Mouse (Mus musculus): ENCODE measurements around the gene Dus3l. TPM values are rescaled to one million over a fixed set of nuclear protein-coding genes. Genes with fewer than 3 reads are reported as not detected.

Gene Dus3l
- polyA plus RNA-seq, 1 experiment = 40.1 TPM

DNA sequence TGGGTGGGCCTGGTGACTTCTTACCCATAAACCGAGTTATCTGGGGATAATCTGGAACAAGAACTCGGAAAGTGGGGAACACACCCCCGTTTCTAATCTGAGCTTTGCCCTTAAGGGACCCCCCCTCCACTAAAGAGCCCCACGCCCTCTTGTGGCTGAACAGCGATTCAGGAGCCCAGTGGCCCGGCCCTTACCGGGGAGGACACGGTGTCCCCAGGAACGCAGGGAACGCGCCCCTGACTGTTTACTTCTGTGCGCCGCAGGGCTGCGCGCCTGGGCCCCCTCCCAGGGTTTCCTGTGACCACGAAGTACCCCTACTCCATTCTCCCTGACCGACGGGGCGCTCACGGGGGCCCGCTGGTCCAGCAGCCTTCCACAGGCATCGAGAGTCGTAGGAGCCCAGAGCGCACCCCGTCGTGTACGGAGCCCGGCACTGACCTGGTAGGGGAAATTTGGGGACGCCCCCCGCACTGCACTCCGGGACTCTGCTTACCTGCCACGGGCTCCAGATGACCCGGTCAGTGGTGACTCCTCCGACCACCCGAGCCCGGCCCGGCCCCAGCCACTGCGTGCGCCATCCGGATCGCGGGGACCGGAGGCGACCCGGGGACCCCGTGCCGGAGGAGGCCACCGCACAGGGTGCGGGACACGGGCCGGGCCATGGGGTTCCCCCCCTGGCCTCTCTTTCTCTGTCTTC is 7.7 kb upstream of the Dus3l start:
- H3K27me3 ChIP-seq (ENCODE audit: control insufficient read depth, insufficient read depth, insufficient read length) = peaks cover 30% of the 10 kb centered on the region
- H3K36me3 ChIP-seq (ENCODE audit: control insufficient read depth, insufficient read depth) = no peaks in the 10 kb centered on the region
- H3K4me3 ChIP-seq (ENCODE audit: insufficient read depth, poor library complexity, severe bottlenecking) = no peak overlapping the region
- peak overlapping the region; percentile 33 for H3ac ChIP-seq (ENCODE audit: control insufficient read depth, insufficient read length, low read depth)
- TF ChIP-seq MYOD1 (IDR thresholded peaks at IDR 0.05; ENCODE audit: control insufficient read depth, insufficient read length, low read depth) (no peak), FOSL1 (IDR thresholded peaks at IDR 0.05; ENCODE audit: insufficient read depth, low read length, poor library complexity, severe bottlenecking) (no peak), MAX (IDR thresholded peaks at IDR 0.05) (no peak), MYOG (IDR thresholded peaks at IDR 0.05; ENCODE audit: control insufficient read depth, extremely low read depth, insufficient read length) (no peak), CTCF (IDR thresholded peaks at IDR 0.05; ENCODE audit: control insufficient read depth, insufficient read depth, insufficient read length) (no peak), CEBPB (IDR thresholded peaks at IDR 0.05; ENCODE audit: low read depth) (no peak), USF1 (IDR thresholded peaks at IDR 0.05; ENCODE audit: low read depth) (no peak)
- H3K79me3 ChIP-seq (ENCODE audit: low read depth) = no peaks in the 10 kb centered on the region
- no peaks in the 10 kb centered on the region for H3K79me2 ChIP-seq (ENCODE audit: control insufficient read depth, insufficient read depth)

DNA sequence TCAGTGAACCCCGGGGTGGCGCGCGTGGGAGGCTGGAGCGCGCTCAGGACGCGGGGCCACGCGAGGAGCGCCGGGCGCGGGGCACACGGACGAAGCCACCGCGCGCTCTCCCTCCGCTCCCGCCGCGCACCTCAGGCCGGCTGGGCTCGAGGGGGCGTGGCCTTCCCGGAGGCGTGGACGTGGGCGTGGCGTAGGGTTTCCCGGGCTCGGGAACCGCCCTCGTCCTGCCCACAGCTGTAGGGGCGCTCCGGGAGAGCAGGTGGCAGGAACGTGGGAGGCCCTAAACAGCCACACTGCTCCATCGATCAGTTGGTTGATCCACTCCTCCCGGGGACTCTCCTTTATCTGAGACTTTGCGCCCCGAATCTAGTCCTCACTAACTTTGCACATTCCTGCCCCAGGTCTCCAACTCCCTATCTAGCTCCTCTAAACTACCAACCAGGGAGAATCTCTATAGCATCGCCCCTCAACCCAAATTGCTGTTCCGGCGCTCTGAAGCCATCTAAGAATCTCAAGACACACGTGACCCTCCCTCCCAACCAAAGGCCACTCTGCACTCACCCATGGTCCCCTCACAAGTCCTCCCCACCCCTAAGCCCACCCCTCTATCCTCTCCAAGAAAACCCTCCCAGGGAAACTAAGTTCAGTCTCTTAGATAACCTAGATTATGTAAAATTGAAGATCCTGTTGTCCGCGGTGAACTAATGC is 7.0 kb upstream of the Dus3l start, which contains the start of gene Nrtn:
TSS of gene Nrtn (minus strand) at position 115 of the 708 bp plus-strand sequence.
- TF ChIP-seq CEBPB (IDR thresholded peaks at IDR 0.05; ENCODE audit: low read depth) = no peak
- TF ChIP-seq MAX (IDR thresholded peaks at IDR 0.05) = no peak
- no peak for TF ChIP-seq USF1 (IDR thresholded peaks at IDR 0.05; ENCODE audit: low read depth)
- no peak for TF ChIP-seq MYOD1 (IDR thresholded peaks at IDR 0.05; ENCODE audit: control insufficient read depth, insufficient read length, low read depth)
- no peak for TF ChIP-seq MYOG (IDR thresholded peaks at IDR 0.05; ENCODE audit: control insufficient read depth, extremely low read depth, insufficient read length)
- no peak for TF ChIP-seq FOSL1 (IDR thresholded peaks at IDR 0.05; ENCODE audit: insufficient read depth, low read length, poor library complexity, severe bottlenecking)
- TF ChIP-seq CTCF (IDR thresholded peaks at IDR 0.05; ENCODE audit: control insufficient read depth, insufficient read depth, insufficient read length) = no peak
- Histone ChIP-seq H3ac (ENCODE audit: control insufficient read depth, insufficient read length, low read depth) (peak within 1 kb of the TSS; percentile 41), H3K79me3 (ENCODE audit: low read depth) (no peaks in the 10 kb centered on the region), H3K4me3 (ENCODE audit: insufficient read depth, poor library complexity, severe bottlenecking) (no peak within 1 kb of the TSS), H3K36me3 (ENCODE audit: control insufficient read depth, insufficient read depth) (no peaks in the 10 kb centered on the region), H3K27me3 (ENCODE audit: control insufficient read depth, insufficient read depth, insufficient read length) (peaks cover 30% of the 10 kb centered on the region), H3K79me2 (ENCODE audit: control insufficient read depth, insufficient read depth) (no peaks in the 10 kb centered on the region)

DNA sequence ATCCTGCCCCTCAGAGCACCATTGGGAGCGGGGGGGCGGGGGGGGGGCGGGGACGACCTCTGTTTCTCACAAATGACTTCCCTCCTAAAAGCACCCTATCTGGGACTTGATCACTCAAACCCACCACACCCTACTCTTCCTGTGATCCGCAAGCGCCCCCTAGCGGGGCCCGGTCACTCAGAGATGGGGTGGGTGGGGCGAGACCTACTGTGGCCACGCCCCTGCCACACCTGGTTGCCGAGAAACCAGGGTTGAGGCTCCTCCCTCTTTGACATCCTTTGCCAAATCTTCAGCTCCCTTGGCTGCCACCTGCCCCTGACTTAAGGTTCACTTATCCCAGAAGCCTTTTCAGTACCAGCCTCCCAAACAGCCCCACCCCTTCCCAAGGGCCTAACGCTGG is 6.4 kb upstream of the Dus3l start:
- TF ChIP-seq CTCF (IDR thresholded peaks at IDR 0.05; ENCODE audit: control insufficient read depth, insufficient read depth, insufficient read length) (peak; percentile 27), FOSL1 (IDR thresholded peaks at IDR 0.05; ENCODE audit: insufficient read depth, low read length, poor library complexity, severe bottlenecking) (no peak), MYOG (IDR thresholded peaks at IDR 0.05; ENCODE audit: control insufficient read depth, extremely low read depth, insufficient read length) (no peak)
- no peak overlapping the region for H3K4me3 ChIP-seq (ENCODE audit: insufficient read depth, poor library complexity, severe bottlenecking)
- no peaks in the 10 kb centered on the region for H3K79me3 ChIP-seq (ENCODE audit: low read depth)
- no peak overlapping the region for H3ac ChIP-seq (ENCODE audit: control insufficient read depth, insufficient read length, low read depth)
- H3K36me3 ChIP-seq (ENCODE audit: control insufficient read depth, insufficient read depth) = no peaks in the 10 kb centered on the region
- peaks cover 29% of the 10 kb centered on the region for H3K27me3 ChIP-seq (ENCODE audit: control insufficient read depth, insufficient read depth, insufficient read length)
- no peaks in the 10 kb centered on the region for H3K79me2 ChIP-seq (ENCODE audit: control insufficient read depth, insufficient read depth)

DNA sequence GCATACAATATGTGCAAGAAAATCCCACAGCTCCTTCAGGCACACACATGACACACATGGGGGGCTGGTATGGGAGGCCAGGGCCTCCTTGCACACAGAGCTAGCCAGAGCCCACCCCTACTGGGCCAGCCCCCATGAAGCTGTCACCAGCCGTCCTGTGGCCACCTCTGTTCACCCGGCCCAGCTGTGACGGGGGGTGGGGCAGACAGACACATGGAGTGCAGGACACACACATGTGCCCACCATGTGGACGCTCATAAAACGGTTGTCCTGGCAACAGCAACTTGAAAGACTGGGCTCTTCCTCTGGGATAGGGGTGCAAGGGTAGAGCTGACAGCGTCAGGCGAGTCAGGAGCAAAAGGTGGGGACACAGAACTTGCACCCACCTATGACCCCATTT is 5.3 kb upstream of the Dus3l start:
- H3K36me3 ChIP-seq (ENCODE audit: control insufficient read depth, insufficient read depth) = no peaks in the 10 kb centered on the region
- no peak overlapping the region for H3K4me3 ChIP-seq (ENCODE audit: insufficient read depth, poor library complexity, severe bottlenecking)
- H3K27me3 ChIP-seq (ENCODE audit: control insufficient read depth, insufficient read depth, insufficient read length) = peaks cover 20% of the 10 kb centered on the region
- no peaks in the 10 kb centered on the region for H3K79me2 ChIP-seq (ENCODE audit: control insufficient read depth, insufficient read depth)
- no peak overlapping the region for H3ac ChIP-seq (ENCODE audit: control insufficient read depth, insufficient read length, low read depth)
- TF ChIP-seq FOSL1 (IDR thresholded peaks at IDR 0.05; ENCODE audit: insufficient read depth, low read length, poor library complexity, severe bottlenecking) (no peak), MYOG (IDR thresholded peaks at IDR 0.05; ENCODE audit: control insufficient read depth, extremely low read depth, insufficient read length) (no peak), CEBPB (IDR thresholded peaks at IDR 0.05; ENCODE audit: low read depth) (no peak)
- no peaks in the 10 kb centered on the region for H3K79me3 ChIP-seq (ENCODE audit: low read depth)

DNA sequence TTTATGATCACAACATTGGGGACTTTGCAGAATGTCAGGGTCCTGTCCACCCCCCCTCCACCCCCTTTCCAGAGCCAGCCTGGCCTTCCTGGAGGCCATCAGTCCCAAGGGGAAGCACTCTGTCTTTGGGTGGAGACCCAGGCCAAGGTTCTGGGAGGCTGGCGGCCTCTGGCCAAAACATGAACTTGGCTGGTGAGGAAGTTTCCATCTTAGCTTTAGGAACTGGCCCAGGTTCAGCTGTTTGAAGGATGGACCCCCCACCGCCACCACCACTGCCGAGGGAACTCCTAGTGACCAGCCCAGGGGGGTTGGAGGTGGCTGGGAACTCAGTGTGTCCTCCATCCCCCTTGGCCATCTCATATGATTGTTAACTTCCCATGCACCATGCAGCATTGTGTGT is 3.5 kb upstream of the Dus3l start:
- TF ChIP-seq CTCF (IDR thresholded peaks at IDR 0.05; ENCODE audit: control insufficient read depth, insufficient read depth, insufficient read length) (no peak), CEBPB (IDR thresholded peaks at IDR 0.05; ENCODE audit: low read depth) (no peak), FOSL1 (IDR thresholded peaks at IDR 0.05; ENCODE audit: insufficient read depth, low read length, poor library complexity, severe bottlenecking) (no peak), USF1 (IDR thresholded peaks at IDR 0.05; ENCODE audit: low read depth) (no peak), MYOG (IDR thresholded peaks at IDR 0.05; ENCODE audit: control insufficient read depth, extremely low read depth, insufficient read length) (no peak), MAX (IDR thresholded peaks at IDR 0.05) (no peak), MYOD1 (IDR thresholded peaks at IDR 0.05; ENCODE audit: control insufficient read depth, insufficient read length, low read depth) (no peak)
- Histone ChIP-seq H3K4me3 (ENCODE audit: insufficient read depth, poor library complexity, severe bottlenecking) (no peak overlapping the region), H3ac (ENCODE audit: control insufficient read depth, insufficient read length, low read depth) (no peak overlapping the region)

More for the DNA sequence above, 3.5 kb upstream of the Dus3l start:
- peaks cover 7% of the 10 kb centered on the region for H3K79me3 ChIP-seq (ENCODE audit: low read depth)
- peaks cover 10% of the 10 kb centered on the region for H3K79me2 ChIP-seq (ENCODE audit: control insufficient read depth, insufficient read depth)
- H3K27me3 ChIP-seq (ENCODE audit: control insufficient read depth, insufficient read depth, insufficient read length) = peaks cover 2% of the 10 kb centered on the region
- no peaks in the 10 kb centered on the region for H3K36me3 ChIP-seq (ENCODE audit: control insufficient read depth, insufficient read depth)
